Mouse (Mus musculus): Measurements from ENCODE around the gene Cradd.

Gene Cradd

DNA sequence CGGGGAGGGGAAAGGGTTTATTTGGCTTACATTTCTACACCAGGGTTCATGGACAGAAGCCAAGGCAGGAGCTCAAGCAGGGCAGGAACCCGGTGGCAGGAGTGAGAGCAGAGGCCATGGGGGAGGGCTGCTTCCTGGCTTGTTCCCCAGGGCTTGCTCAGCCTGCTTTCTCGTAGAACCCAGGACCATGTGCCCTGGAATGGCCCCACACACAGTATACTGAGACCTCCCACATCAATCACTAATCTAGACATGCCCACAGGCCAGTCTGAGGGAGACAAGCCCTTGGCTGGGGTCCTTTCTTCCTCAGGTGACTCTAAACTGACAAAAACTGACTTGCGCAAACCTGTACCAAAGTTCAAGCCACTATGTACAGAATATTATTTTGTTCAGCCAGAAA lies 19.7 kb downstream of the Cradd start:
- DNase-seq (ENCODE audit: low spot score): no peak

DNA sequence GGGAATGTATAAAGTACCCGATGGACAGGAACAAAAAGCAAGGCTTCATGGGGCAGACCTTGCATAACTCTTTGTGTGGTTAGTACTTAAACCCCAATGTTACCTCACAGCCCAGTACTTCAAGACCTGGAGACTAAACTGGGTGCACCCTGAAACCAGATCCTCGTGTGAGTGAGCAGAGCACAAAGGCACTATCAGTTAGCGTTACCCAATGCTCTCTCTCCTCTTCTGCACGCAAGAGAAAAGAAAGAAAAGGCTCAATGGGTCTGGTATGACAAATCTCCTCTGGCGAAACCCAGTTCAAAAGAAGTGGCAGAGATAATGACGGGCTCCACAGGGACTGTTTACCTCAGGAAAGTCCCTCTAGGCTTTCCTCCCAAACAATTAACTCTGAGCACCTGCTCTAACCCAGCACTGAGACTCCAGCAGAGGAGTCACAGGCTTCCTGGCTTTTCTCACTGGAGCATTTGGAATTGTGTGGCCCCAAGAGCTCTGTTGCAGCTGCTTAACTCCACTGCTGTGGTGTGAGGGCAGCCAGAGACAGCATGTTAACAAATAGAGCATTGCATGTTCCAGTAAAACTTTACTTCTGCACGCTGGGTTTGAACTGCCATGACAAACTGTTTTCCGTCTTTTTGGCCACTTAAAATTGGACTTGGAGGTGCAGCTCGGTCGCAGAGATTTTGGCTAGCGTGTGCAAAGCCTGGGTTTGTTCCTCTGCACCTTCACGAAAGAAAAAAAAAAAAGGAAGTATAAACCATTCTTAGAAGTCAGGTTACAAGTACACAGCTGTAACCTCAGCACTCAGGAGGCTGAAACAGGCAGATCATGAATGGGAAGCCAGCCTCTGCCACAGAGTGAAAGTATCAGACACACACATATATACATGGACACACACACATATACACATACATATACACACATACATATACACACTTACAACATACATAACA lies 21.4 kb downstream of the Cradd start:
- no peak for DNase-seq (ENCODE audit: low spot score)

DNA sequence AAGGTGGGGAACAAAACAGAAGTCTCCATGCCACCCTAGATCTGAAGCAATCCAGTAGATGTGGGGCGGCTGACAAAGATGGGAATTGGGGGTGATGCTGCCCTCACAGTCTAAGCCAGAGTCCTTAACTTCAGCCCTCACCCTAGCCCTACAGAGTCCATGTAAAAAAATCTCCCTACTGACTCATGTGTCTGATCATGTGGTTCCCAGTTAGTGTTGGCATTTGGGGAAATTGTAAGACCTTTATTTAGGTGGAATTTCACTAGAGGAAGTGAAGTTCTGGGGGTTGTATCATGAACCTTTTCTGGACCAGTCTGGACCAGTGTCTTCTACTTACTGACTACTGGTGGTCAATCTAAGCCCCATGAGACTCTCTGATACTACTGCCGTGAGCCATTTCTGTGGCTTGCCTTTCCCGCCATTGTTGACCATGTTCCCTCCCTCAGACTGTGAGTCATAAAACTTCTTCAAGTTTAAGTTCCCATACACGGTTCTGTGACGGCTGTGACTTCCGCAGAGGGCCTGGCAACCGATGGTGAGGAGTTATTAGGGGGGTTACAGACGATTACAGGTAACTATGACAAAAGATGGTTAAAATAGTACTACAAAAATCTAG lies 23.6 kb downstream of the Cradd start:
- no peak for DNase-seq (ENCODE audit: low spot score)

DNA sequence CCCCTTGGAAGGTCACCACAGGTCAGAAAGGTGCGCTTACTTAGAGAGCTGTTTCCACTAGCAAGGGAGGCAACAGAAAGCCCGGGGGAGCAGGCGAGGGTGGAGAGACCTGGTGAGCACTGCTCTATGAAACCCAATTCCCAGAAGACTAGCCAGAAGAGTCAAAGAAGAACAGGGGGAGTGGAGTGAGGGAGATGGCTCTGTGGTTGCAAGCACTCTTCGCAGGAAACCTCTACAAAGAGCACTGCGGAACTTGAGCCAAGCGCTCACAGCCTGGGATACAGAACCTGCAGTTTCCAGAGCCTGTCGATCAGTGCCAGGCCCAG lies 24.2 kb downstream of the Cradd start:
- no peak for DNase-seq (ENCODE audit: low spot score)

DNA sequence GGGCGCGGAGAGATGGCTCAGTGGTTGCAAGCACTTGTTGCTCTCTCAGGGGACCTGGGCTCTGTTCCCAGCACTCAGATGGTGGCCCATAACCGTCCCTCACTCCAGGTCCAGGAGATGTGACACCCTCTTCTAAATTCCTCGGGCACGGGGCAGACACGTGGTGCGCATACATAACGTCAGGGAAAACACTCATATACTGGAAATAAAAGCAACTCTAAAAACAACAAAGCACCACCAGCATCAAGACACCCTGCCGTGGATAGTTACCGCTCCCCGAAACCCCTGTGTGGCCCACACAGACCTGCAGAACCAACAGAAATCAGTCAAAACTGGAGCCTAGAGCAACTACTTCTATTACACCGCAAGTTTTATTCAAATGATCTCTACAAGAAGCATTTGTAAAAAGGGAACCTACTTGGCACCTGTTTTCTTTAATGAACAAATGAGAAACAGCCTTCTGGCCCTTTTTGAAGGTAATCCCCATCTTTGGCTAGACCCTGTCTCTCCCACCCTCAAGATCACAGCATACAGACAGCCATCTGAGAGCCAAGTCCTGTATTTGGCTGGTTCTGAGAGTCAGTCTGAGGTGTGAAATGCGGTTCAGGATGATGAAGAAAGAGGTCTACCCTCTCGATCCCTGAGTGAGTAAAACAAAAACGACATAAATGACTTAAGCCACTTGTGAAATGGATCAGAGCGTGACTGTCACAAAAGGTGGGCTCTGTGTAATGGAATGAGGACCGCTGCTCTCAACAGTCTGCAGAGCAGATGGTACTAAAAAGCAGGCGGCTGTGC lies 24.7 kb downstream of the Cradd start:
- DNase-seq (ENCODE audit: low spot score): no peak

DNA sequence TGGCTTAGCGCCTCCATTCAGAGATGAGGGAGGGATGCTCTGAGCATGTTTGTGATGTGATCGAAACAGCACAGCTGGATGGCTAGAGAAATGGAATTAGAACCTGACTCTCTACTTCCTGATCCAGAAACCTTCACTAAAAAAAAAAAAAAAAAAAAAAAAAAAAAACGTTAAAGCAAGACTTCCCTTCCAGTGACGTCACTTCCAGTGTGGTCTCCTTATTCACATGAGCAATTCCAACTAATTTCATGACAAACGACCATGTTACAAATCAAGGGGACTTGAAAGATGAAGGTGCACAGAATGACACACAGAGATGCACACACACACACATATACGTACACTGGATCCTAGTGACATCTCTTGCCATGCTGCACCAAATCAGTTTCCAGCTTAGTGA lies 25.4 kb downstream of the Cradd start:
- no peak for DNase-seq (ENCODE audit: low spot score)

DNA sequence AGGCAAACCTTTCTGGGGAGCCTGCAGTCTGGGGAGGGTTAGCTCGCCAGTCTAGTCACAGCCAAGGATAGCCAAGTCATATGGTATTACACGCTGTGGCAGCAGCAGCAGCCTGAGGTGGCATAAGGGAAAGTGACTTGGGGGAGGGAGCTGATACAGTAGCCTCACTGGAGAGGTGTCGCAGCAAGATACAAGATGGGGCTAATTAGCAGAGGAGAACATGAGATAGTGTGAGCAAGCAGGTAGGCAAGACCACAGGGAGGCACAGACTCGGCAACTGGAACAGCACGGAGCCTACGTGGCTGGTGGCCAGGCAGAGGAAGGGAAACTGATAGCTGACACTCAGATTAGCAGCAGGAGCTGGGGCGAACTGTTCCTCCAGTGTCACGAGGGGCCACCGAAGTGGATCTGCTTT lies 26.2 kb downstream of the Cradd start:
- DNase-seq (ENCODE audit: low spot score): peak; percentile 38

DNA sequence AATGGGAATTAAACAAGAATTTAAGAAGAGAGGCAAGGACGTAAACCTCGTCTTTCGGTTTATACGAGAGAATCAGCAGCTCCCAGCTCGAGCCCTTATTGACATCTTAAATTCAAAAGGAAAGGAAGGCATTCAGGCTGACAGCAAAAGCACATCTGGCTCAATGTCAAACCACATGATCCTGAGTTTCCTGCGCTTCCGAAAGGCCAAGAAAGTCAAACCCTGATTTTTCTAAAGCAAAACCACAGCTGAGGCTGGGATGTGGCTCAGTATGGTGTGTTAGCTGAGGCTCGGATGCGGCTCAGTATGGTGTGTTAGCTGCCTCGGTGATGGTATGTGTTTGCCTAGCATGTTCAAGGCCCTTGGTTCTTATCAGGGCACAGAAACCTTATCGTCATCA lies 26.9 kb downstream of the Cradd start:
- DNase-seq (ENCODE audit: low spot score): no peak

DNA sequence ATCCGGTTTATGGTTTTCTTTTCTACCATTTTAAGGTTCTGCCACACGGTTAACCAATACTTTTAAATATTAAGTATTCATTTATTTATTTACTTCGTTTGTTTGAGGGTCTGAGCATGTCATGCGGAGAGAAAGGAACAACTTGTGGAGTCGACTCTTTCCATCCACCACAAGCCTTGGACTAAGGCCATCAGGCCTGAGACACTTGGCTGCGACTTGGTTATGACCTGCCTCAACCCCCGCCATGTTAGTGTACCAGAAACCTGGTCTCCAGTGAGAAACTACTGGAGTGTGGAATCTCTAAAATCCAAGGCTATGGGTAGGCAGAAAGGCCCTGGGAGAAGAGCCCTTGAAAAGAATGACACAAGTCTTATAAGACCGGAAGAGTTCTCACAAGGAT lies 30.7 kb downstream of the Cradd start:
- no peak for DNase-seq (ENCODE audit: low spot score)

DNA sequence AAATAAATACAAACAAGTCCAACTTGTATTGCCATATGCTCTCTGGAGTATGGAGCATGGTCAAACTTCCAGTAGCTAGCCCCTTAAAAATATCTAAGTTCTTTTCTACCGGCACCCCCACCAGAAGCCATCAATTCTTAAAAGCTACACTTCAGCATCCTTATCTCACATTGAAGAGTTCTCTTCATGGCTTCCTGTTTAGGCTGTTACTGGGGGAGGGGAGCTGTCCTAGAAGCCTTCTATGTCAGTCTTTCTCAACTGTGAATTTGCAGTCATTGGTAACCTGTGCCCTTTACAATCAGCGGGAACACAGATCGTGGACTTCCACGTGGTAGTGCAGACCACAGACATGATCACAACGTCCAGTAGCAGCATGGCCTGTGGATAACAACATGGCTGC lies 31.7 kb downstream of the Cradd start:
- no peak for DNase-seq (ENCODE audit: low spot score)

DNA sequence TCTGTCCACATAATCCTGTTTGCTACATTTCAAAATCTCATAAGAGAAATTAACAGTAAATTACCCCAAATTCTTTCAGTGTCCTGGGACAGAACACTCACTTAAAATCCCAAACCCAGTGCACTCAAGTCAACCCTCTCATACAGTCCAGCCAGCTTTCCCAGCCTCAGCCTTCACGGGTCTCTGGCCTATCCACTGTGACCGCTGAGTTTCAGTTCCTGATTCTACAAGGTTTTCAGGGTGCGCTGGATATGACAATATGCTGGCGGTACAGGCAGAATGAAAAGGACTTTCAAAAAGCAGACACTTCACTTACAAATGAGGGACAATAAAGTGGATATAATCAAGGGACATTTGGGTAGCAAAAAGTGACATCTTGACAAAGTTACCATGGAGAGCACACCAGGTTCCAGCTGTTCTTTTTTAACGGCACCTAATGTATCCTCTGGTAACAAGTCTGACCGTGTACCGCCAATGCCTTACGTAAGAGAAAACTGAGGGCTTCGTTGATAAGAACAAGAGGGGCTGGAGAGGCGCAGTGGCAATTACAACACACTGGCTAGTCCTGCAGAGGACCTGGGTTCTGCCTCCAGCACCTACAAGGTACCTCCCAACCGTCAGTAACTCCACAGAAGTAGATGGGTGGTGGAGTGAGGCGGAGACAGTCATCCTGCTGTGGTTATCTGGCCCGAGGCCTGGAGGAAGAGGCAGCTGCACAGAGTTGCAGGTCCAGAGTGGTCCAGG lies 32.6 kb downstream of the Cradd start:
- no peak for DNase-seq (ENCODE audit: low spot score)

DNA sequence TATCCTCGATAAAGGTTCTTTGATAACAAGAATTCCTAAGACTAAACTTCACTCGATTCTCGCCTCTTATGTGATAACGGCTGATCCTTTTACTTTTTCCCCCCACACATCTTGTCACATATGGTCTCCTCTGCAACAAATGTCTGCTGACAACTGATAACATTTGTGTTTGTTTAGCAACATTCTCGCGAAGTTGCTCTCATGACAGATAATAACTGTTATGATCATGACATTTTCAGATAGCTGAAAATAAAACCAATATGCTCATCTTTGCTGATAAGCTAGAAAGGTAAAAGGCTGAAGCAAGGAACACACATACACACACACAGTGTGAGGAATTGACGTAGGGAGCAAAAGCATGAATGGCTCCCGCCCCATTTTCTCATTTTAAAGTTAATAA lies 34.1 kb downstream of the Cradd start:
- no peak for DNase-seq (ENCODE audit: low spot score)

DNA sequence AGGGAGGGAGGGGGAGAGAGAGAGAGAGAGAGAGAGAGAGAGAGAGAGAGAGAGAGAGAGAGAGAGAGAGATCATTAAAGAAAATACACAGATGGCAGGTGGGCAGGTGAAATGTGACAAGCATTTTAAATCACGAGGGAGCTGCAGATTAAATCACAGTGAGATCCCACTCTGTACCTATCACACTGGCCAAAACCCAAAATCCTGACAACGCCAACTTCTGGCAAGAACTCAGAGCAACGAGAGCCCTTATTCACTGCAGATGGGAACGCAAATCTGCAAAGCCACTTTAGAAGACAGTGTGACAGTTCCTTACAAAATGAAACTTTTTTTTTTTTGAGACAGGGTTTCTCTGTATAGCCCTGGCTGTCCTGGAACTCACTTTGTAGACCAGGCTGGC lies 35.7 kb downstream of the Cradd start:
- no peak for DNase-seq (ENCODE audit: low spot score)

DNA sequence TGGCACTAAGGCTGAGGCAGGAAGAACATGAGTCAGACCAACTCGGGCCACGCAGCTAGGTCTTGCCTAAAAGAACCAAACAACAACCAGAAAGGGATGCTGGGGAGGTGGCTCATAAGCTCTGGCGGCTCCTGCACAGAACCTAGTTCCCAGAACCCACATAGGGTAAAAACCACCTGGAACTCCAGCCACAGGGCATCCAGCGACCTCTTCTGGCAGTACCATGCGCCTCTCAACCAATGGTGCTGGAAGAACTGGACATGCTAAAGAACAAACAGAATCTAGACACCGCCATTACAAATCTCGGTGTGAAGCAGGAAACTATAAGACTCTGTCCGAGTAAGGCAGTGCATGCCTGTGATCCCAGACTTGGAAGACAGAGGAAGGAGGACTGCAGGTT lies 36.6 kb downstream of the Cradd start:
- no peak for DNase-seq (ENCODE audit: low spot score)

DNA sequence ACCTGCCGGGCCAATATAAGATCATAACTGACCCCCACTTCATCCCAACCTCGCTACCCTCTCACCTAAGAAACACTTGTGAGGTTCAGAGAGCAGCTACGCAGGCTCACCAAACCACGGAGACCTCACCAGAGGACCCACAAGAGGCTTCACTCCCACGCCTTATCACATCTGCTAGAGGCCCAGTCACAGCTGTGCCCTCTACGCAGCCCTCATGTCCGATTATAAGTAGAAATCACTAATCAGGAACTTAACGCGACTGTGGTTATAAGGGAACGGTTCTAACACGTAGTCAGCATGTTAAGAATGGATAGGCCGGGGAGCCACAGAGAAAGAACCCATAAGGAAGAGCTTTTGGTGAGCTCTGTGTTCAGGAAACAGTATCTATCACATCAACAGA lies 40.5 kb downstream of the Cradd start:
- DNase-seq (ENCODE audit: low spot score): no peak

DNA sequence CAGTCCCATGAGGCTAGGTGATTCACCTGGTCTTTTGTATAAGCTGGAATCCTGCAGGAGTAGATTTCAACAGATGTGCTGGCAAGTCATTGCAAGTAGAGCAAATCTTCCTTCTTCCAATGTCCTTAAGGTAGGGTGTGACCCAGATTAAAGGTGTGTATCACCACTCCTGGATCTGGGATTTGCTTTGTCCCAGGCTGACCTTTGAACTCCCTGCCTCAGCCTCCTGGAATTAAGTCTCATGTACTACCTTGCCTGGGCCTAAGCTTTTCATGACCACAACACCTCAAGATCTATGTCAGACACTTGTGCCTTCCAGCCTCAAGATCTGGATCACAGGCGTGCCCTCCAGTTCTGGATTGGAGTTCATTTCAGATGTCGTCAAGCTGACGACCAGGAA lies 41.9 kb downstream of the Cradd start:
- no peak for DNase-seq (ENCODE audit: low spot score)

DNA sequence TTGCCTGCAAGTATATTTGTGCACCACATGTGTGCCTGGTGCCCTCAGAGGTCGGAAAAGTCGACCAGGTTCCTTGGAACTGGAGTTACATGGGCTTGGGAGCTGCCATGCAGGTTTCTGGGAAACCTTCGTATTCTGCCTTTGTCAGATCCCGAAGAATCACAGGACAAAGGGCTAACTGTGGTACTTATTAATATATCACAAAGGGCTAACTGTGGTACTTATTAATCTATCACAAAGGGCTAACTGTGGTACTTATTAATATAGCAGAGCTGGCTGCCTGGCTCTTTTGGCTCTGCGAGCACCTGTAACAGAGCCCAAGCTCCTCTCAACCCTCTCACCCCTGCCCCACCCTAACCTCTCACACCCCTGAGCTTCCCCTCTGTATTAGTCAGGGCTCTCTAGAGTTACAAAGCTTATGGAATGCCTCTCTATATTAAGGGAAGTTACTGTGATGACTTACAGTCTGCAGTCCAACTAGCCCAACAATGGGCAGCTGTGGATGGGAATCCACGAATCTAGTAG lies 42.4 kb downstream of the Cradd start:
- no peak for DNase-seq (ENCODE audit: low spot score)

DNA sequence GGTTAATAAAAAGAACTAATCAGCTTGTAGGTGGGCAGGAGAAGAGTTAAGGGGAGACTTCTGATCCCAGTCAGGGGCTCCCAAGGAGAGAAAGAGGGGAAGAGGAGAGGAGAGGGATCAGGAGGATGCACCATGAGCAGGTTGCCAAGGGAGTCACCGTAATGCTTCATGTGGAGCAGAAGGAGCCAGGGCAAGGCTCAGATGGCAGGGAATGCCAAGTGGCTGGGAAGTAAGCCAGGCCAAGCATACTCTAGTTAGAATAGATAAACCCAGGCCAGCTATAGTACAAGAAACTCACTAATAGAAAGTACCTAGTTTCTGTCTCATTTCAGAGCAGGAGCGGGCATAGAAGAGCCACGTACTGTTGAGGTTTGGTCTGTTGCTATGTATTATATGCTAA lies 43.6 kb downstream of the Cradd start:
- DNase-seq (ENCODE audit: low spot score): no peak

DNA sequence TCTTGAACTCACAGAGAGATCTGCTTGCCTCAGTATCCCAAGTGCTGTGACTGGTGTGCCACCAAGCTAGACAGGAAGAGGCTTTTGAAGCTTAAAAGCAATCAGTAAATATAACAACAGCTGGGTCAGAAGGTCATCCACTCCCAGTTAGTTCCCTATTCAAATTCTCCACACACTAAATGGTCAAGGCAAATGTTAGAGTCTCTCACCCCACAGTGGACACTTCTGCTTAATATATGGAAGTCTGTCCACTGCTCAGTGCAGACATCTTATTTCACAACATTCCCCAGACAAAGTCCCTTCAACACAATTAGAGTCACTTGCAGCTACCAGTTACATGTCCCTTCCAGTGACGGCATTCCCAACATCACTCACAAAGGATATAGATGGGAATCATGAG lies 44.5 kb downstream of the Cradd start:
- no peak for DNase-seq (ENCODE audit: low spot score)

DNA sequence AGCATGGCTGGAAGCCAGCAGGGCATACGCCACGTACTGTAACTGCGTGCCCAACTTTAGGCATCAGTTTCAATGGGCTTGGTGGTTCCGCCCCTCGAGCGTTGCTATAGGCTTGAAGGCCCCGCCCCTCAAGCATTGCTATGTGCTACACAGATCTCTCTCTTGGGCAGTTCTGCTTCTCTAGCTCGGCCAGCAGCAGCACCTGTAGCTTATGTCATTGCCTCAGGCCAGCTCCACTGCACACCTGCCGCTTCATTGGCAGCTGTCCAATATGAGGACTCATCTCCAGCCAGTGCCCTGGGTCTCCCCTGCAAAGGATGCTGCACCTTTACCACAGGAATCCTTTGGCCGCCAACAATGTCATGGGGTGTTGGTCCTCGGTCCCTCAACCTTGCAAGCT lies 45.8 kb downstream of the Cradd start:
- DNase-seq (ENCODE audit: low spot score): no peak

DNA sequence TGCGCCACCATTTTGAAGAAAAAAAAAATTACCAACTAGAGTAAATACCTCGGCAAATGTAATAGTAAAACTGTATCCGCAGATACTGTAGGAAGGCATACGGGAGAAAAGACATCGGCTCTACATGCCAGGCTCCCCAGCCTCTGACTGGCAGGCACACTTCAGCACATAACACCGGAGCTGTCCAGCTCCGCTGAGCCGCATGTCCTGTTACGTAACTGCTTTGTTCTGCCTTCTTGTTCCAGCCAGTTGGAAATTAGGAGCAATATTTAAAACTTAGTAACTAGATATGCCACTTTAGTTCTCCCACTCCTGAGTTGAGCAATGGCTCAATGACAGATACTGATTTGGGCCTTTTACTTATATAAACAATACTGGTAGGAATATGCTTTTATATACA lies 48.4 kb downstream of the Cradd start:
- no peak for DNase-seq (ENCODE audit: low spot score)

DNA sequence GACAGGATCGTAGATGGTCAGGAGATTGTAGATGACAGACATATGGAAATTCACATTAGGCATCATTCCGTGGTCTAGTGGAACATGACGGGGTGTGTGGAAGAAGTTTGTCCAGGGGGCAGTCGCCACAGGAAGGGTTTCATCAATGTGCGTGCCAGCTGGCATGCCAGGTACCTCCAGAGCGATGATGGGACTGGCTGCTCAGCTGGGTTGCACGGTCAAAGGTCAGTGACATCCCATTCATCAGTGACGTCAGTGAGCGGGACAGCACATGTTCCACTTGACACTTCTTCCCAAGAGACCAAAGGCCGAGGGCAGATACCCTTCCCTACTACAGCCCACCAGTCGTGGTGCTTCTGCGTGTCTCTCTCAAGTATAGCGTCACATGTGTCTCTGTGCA lies 50.7 kb downstream of the Cradd start:
- no peak for DNase-seq (ENCODE audit: low spot score)
